Mouse (Mus musculus): ENCODE data around the gene Vmn1r227. TPM values are rescaled to one million over a fixed set of nuclear protein-coding genes. Genes with fewer than 3 reads are reported as not detected.

Gene Vmn1r227
- not detected for total RNA-seq (2021)
- long read RNA-seq, experiment 1: 0 reads
- long read RNA-seq, experiment 2: 0 reads

- DNase-seq (ENCODE audit: low spot score in 2 of 2): no peak
These were observed at the start of gene Vmn1r227 for GRCm38 (mm10) chr17:20729543-20729942. TSS of gene Vmn1r227 (plus strand) at chr17:20729843.

GRCm38 (mm10) chr17:20682543-20682942 lies 47.1 kb upstream of the Vmn1r227 start, which contains the start of gene Vmn1r226:
TSS of gene Vmn1r226 (plus strand) at chr17:20682843.
- DNase-seq (ENCODE audit: low spot score in 2 of 2): no peak

DNA sequence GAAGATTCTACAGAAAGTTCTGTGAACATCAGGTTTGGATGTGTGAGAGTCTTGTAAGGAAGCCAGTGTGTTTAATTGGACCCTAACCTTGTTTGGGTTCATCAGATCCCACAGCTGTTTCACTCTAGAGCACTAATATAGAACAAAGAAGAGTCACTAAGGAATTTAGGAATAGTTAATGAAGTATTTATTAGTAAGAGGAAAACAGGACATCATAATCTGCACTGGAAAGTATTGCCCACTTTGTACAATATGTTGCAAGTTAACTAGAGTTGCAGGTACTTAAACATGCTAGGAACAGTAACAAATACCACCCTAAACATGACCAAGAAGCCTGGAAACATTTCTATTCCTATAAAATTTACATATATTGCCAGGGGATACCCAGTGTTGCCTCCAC lies 56.4 kb downstream of the Vmn1r227 start, which contains the start of gene Vmn1r228:
TSS of gene Vmn1r228 (minus strand) at position 101 of the 400 bp plus-strand sequence.
- DNase-seq (ENCODE audit: low spot score in 2 of 2): no peak

Other genes starting within 250 kb of the Vmn1r227 start
- gene Vmn2r108, start 248.5 kb upstream of the Vmn1r227 start, total RNA-seq (2021): not detected
- gene Vmn1r225, start 231.7 kb upstream of the Vmn1r227 start, total RNA-seq (2021): not detected
- not detected for gene Vmn2r109, start 165.1 kb upstream of the Vmn1r227 start, total RNA-seq (2021)
- not detected for gene Vmn2r110, start 133.4 kb upstream of the Vmn1r227 start, total RNA-seq (2021)
- gene Fpr-rs3, start 105.0 kb upstream of the Vmn1r227 start, total RNA-seq (2021): not detected
- gene Vmn1r226, start 47.0 kb upstream of the Vmn1r227 start, total RNA-seq (2021): not detected
- gene Vmn1r228, start 56.3 kb downstream of the Vmn1r227 start, total RNA-seq (2021): not detected
- not detected for gene Vmn1r229, start 81.7 kb downstream of the Vmn1r227 start, total RNA-seq (2021)
- not detected for gene Vmn1r230, start 110.6 kb downstream of the Vmn1r227 start, total RNA-seq (2021)
- not detected for gene Vmn1r231, start 175.2 kb downstream of the Vmn1r227 start, total RNA-seq (2021)
- not detected for gene Vmn1r232, start 189.9 kb downstream of the Vmn1r227 start, total RNA-seq (2021)
- gene Ppp2r1a, start 215.5 kb downstream of the Vmn1r227 start, total RNA-seq (2021): 100 to 1,000 TPM; 190 to 213 TPM

All from gastrocnemius, postnatal 4 days (tissue).